Mouse (Mus musculus) fat pad, adult 2 months (tissue): ENCODE results near the gene Hnf4a.
A peak's percentile ranks its signal among the peaks of the same experiment; 100 is the strongest.
"Not testable (repeated sequence)": the region's sequence is repeated elsewhere in the genome, so short reads cannot be mapped to it uniquely, and the experiment has no call there.

Source experiments
- DNase-seq: peaks from one replicate; pipeline ENCODE4 v3.0.0-alpha.2; 2011; ENCODE audit warnings: low read depth, low spot score; ENCODE audit errors: extremely low read depth

The Hnf4a gene

GRCm38 (mm10) chr2:163616652-163617227, 110.1 kb downstream of the Hnf4a start:
- DNase-seq: no peak

- DNase-seq: no peak
Measured at GRCm38 (mm10) chr2:163617232-163617863, 110.7 kb downstream of the Hnf4a start.

DNA sequence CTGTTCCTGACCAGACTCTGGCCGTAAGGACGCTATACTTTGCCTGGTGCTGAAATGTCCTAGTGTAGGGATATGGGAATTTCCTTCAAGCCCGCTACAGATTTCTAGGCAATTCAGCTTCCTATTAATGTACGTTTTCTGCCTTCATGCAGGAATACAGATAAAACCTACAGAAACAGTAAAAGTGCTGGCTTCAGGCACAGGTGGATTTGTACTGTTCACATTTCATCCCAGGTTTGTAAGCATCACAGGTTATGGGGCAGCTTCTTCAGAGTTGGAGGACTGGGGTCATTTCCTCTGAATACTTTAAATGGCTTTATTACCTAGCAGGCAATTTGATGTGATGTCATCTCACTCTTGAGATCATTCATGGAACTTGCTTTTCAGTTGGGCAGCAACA, 111.3 kb downstream of the Hnf4a start:
- DNase-seq: no peak

DNA sequence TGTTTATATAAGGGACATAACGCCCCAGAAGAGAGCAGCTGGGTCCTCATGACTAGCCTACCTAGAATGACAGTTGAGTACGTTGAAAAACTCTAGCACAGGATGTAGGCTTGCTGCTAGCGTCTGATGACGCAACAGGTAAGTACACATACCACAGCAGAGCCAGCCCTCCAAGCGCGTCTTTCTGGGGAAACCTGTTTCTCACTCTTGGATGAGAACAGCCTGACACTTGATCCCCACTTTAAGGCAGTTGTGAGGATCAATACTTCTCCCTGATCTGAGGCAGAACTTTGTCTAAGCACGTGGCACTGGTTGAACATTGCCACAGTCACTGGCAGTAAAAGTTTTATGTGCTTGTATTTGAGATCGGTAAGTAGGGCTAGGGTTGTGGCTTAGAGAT, 113.8 kb downstream of the Hnf4a start:
- peak; percentile 74 for DNase-seq

DNA sequence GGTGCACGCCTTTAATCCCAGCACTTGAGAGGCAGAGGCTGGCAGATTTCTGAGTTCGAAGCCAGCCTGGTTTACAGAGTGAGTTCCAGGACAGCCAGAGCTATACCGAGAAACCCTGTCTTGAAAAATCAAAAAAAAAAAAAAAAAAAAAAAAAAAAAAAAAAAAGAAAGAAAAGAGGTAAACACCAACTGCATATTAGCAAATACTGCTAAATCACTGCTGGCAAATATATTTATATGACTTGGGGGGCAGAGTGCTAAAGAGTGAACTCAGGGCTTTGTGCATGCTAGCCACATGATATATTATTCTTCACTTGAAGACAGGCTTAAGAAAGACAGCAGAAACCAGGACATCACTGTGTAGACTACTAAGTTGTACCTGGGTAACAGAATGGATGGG, 114.8 kb downstream of the Hnf4a start:
- not testable (repeated sequence) for DNase-seq
